ENCODE assay signal across 19 mouse cellular contexts in genomic region chr1:58307181-58307580, GRCm38 (mm10). TPM values are rescaled to one million over a fixed set of nuclear protein-coding genes. Genes with fewer than 3 reads are reported as not detected.
A peak's percentile ranks its signal among the peaks of the same experiment; 100 is the strongest.
DNase-seq lines count a peak whose midpoint lies in the region; ATAC-seq and TF ChIP-seq lines count a peak whose summit lies in the region.
"Had no signal": no experiment of that assay in that cellular context is flagged by ENCODE, and none has a peak within 500 bp of the region (broad histone marks: within the 10 kb centered on the region; RNA-seq: fewer than 3 reads in every experiment).

No protein-coding gene starts in this region.

- no peaks in the 10 kb centered on the region for H3K79me2 ChIP-seq in liver, adult 2 months (ENCODE audit: control insufficient read depth, insufficient read depth, low read length)

- no peak overlapping the region for H3K9ac ChIP-seq in liver, adult 2 months (ENCODE audit: low read depth, low read length)
- H3K9ac ChIP-seq in liver, postnatal 0 days (replicated peaks), result no peak overlapping the region
- no peak overlapping the region for H3K9ac ChIP-seq in kidney, embryonic 15.5 days
- H3K9ac ChIP-seq in stomach, embryonic 16.5 days (ENCODE audit: low read length), result no peak overlapping the region
- H3K9ac ChIP-seq: forebrain, embryonic 15.5 days; limb, embryonic 12.5 days; liver, embryonic 15.5 days had no signal

- no peak for TF ChIP-seq CTCF in liver, adult 2 months (IDR thresholded peaks at IDR 0.05; ENCODE audit: low read depth, low read length)
- no peak for TF ChIP-seq CTCF in liver, postnatal 0 days (IDR thresholded peaks at IDR 0.05; ENCODE audit: low read depth)

- ATAC-seq in liver, postnatal 0 days, result no peak
- peak; percentile 50 for ATAC-seq in kidney, embryonic 15.5 days (replicated peaks; ENCODE audit: low FRiP score)
- peak; percentile 23; the same call in 1 of the 2 replicates for ATAC-seq in stomach, embryonic 16.5 days (ENCODE audit: insufficient read depth, low FRiP score)
- ATAC-seq: forebrain, embryonic 15.5 days; midbrain, embryonic 16.5 days had no signal

- no peaks in the 10 kb centered on the region for H3K4me1 ChIP-seq in liver, adult 2 months (ENCODE audit: control insufficient read depth, insufficient read depth, low read length)
- 0 out of 2 replicates have a peak, but pooled peaks cover 3% of the 10 kb centered on the region for H3K4me1 ChIP-seq in liver, postnatal 0 days (ENCODE audit: insufficient read depth)
- H3K4me1 ChIP-seq in kidney, embryonic 15.5 days, result peaks cover 15% of the 10 kb centered on the region
- H3K4me1 ChIP-seq in stomach, embryonic 16.5 days (ENCODE audit: control insufficient read depth, insufficient read depth, low read length), result peaks cover 16% of the 10 kb centered on the region
- H3K4me1 ChIP-seq: forebrain, embryonic 15.5 days; limb, embryonic 12.5 days; liver, embryonic 15.5 days had no signal

- TF ChIP-seq POLR2A in liver, adult 2 months (IDR thresholded peaks at IDR 0.05; ENCODE audit: extremely low read depth, insufficient read depth, low read length), result no peak

- H3K36me3 ChIP-seq in liver, adult 2 months (ENCODE audit: control insufficient read depth, insufficient read depth, low read length), result no peaks in the 10 kb centered on the region
- H3K36me3 ChIP-seq in liver, postnatal 0 days (replicated peaks; ENCODE audit: insufficient read depth, low read length), result no peaks in the 10 kb centered on the region
- H3K36me3 ChIP-seq in kidney, embryonic 15.5 days, result no peaks in the 10 kb centered on the region
- H3K36me3 ChIP-seq in stomach, embryonic 16.5 days (ENCODE audit: control insufficient read depth, insufficient read depth, low read length), result no peaks in the 10 kb centered on the region
- H3K36me3 ChIP-seq: forebrain, embryonic 15.5 days; limb, embryonic 12.5 days; liver, embryonic 15.5 days had no signal

- DNase-seq in liver, adult 2 months (ENCODE audit: extremely low read depth, low read depth, low spot score), result peak; percentile 28
- DNase-seq in liver, postnatal 0 days, result no peak
- peak; percentile 86 for DNase-seq in gonadal fat pad, adult 2 months (ENCODE audit: low read depth)
- DNase-seq in cerebellum, postnatal 14 days, result no peak
- no peak for DNase-seq in layer of hippocampus, postnatal 14 days (ENCODE audit: low spot score in 2 of 2)
- DNase-seq: cerebellum, postnatal 10 days; embryo, embryonic 11 days; heart, adult 18-20 months; lung, postnatal 10 days; spleen, adult 18-20 months; thymus, postnatal 25 days had no signal

- WGBS in liver, adult 2 months, result 32% methylated on average over 8 of the region's 8 CpGs
- 62% methylated on average over 8 of the region's 8 CpGs for WGBS in liver, postnatal 0 days (ENCODE audit: insufficient replicate concordance)
- WGBS in kidney, embryonic 15.5 days, result 69% methylated on average over 8 of the region's 8 CpGs
- 62% methylated on average over 8 of the region's 8 CpGs for WGBS in stomach, embryonic 16.5 days

- H3K27ac ChIP-seq in liver, adult 2 months (replicated peaks; ENCODE audit: insufficient read depth, low read depth, low read length), result no peak overlapping the region
- no peak overlapping the region for H3K27ac ChIP-seq in liver, postnatal 0 days (ENCODE audit: low read depth)
- H3K27ac ChIP-seq in kidney, embryonic 15.5 days, result peak overlapping the region; percentile 54
- peak overlapping the region; percentile 30 for H3K27ac ChIP-seq in stomach, embryonic 16.5 days (ENCODE audit: low read length)
- H3K27ac ChIP-seq: forebrain, embryonic 15.5 days; layer of hippocampus, adult 2 months; limb, embryonic 12.5 days; liver, embryonic 15.5 days had no signal

- no peaks in the 10 kb centered on the region for H3K27me3 ChIP-seq in liver, adult 2 months (ENCODE audit: control insufficient read depth, insufficient read depth, low read length)
- no peaks in the 10 kb centered on the region for H3K27me3 ChIP-seq in liver, postnatal 0 days (ENCODE audit: insufficient read depth, low read length)
- H3K27me3 ChIP-seq in kidney, embryonic 15.5 days, result no peaks in the 10 kb centered on the region
- H3K27me3 ChIP-seq in stomach, embryonic 16.5 days (ENCODE audit: control insufficient read depth, insufficient read depth, low read length), result no peaks in the 10 kb centered on the region
- H3K27me3 ChIP-seq: forebrain, embryonic 15.5 days; limb, embryonic 12.5 days; liver, embryonic 15.5 days had no signal

- H3K4me2 ChIP-seq in liver, postnatal 0 days (ENCODE audit: low read depth, low read length), result no peak overlapping the region
- no peak overlapping the region for H3K4me2 ChIP-seq in kidney, embryonic 15.5 days
- H3K4me2 ChIP-seq in stomach, embryonic 16.5 days (ENCODE audit: low read depth, low read length), result no peak overlapping the region
- H3K4me2 ChIP-seq: forebrain, embryonic 15.5 days; limb, embryonic 12.5 days; liver, embryonic 15.5 days had no signal

- TF ChIP-seq EP300 in liver, postnatal 0 days (IDR thresholded peaks at IDR 0.05; ENCODE audit: low read depth), result no peak

- H3K9me3 ChIP-seq in liver, postnatal 0 days (ENCODE audit: low read length), result no peaks in the 10 kb centered on the region
- no peaks in the 10 kb centered on the region for H3K9me3 ChIP-seq in kidney, embryonic 15.5 days (replicated peaks)
- H3K9me3 ChIP-seq in stomach, embryonic 16.5 days (replicated peaks; ENCODE audit: control insufficient read depth, low read length), result no peaks in the 10 kb centered on the region
- H3K9me3 ChIP-seq: forebrain, embryonic 15.5 days; limb, embryonic 12.5 days; liver, embryonic 15.5 days had no signal

- no peak overlapping the region for H3K4me3 ChIP-seq in liver, adult 2 months (ENCODE audit: insufficient read depth, low read depth, low read length)
- H3K4me3 ChIP-seq in liver, postnatal 0 days (ENCODE audit: low read depth, low read length), result no peak overlapping the region
- no peak overlapping the region for H3K4me3 ChIP-seq in kidney, embryonic 15.5 days (replicated peaks)
- no peak overlapping the region for H3K4me3 ChIP-seq in stomach, embryonic 16.5 days (replicated peaks; ENCODE audit: low read length)
- H3K4me3 ChIP-seq: forebrain, embryonic 15.5 days; layer of hippocampus, adult 2 months; limb, embryonic 12.5 days; liver, embryonic 15.5 days had no signal

RNA-seq across cellular contexts. Expression of gene Aox2, which starts 29.1 kb away (rescaled TPM):
- total RNA-seq in liver, adult 2 months (2014; rRNA removed), result under 0.01 TPM in 2 replicates
- polyA plus RNA-seq in liver, adult 2 months (2012; rRNA removed), result not detected in 2 replicates
- polyA plus RNA-seq in liver, postnatal 0 days (2015; fragmentation: Nextera tagmentation; extraction: Ambion mirVana), result 0.01 TPM in 2 replicates
- polyA plus RNA-seq in gonadal fat pad, adult 2 months (2012; rRNA removed), result 0.01 TPM in 1 of 2 replicates, not detected in the other
- polyA plus RNA-seq in kidney, embryonic 15.5 days (2015; fragmentation: Nextera tagmentation; extraction: Ambion mirVana), result 0.08 and 0.12 TPM in 2 replicates
- polyA plus RNA-seq in stomach, embryonic 16.5 days (2015; fragmentation: Nextera tagmentation; extraction: Ambion mirVana), result 0.08 and 0.12 TPM in 2 replicates
- total RNA-seq in layer of hippocampus, postnatal 14 days (2021), result not detected
- total RNA-seq: layer of hippocampus, adult 2 months; left cerebral cortex, adult 18-20 months had no signal
- polyA plus RNA-seq: forebrain, embryonic 15.5 days; liver, embryonic 15.5 days had no signal

Comparison
In these comparisons a context has a peak if more than half of its experiments do, and no peak if none do; other contexts are left out.
1. DNase-seq: peak in liver, adult 2 months (single experiment) and gonadal fat pad, adult 2 months (single experiment); none in liver, postnatal 0 days (single experiment), cerebellum, postnatal 14 days (0 of 2) and layer of hippocampus, postnatal 14 days (0 of 2).
2. H3K27ac ChIP-seq: peak in kidney, embryonic 15.5 days (single experiment) and stomach, embryonic 16.5 days (single experiment); none in liver, adult 2 months (single experiment) and liver, postnatal 0 days (single experiment).